Mouse (Mus musculus): ENCODE measurements around the gene Mecom. TPM values are rescaled to one million over a fixed set of nuclear protein-coding genes. Genes with fewer than 3 reads are reported as not detected.
A peak's percentile ranks its signal among the peaks of the same experiment; 100 is the strongest.

Mecom gene
- polyA plus RNA-seq, 1 experiment from 2014 or later, result 7.0 TPM

DNA sequence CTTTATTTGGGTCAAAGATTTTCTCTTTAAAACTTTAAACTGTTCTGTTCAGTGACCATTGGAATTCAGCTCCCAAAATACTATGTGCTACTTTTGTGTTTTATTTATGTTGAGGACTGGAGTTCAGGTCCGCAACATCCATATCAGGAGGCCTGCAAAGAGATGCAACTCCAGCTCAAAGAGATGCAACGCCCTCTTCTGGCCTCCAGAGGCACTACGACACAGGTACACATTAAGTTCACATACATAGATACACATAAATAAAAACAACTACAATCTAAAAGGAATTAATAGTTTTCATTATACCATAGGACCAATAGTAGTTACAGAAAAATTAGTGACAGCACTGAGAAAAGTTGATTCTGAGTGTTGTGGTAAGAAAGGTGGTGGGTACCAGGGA lies 278.6 kb downstream of the Mecom start:
- no peak overlapping the region for H3K9ac ChIP-seq (ENCODE audit: low read depth, low read length)
- no peak overlapping the region for H3K4me2 ChIP-seq (ENCODE audit: low read length)
- no peak for ATAC-seq
- H3K27ac ChIP-seq (ENCODE audit: low read depth, low read length), result no peak overlapping the region
- H3K36me3 ChIP-seq (ENCODE audit: control insufficient read depth, insufficient read depth, low read length), result no peaks in the 10 kb centered on the region
- H3K4me3 ChIP-seq (ENCODE audit: low read length), result no peak overlapping the region
- H3K27me3 ChIP-seq (replicated peaks; ENCODE audit: control insufficient read depth, insufficient read depth, low read length), result no peaks in the 10 kb centered on the region
- no peaks in the 10 kb centered on the region for H3K9me3 ChIP-seq (ENCODE audit: control insufficient read depth, low read length)
- H3K4me1 ChIP-seq (ENCODE audit: control insufficient read depth, insufficient read depth, low read depth, low read length), result no peaks in the 10 kb centered on the region
- 67% methylated on average over 3 of the region's 3 CpGs for WGBS

- WGBS, result 43% methylated on average over 4 of the region's 4 CpGs
- H3K4me2 ChIP-seq (ENCODE audit: low read length), result no peak overlapping the region
- no peak overlapping the region for H3K9ac ChIP-seq (ENCODE audit: low read depth, low read length)
- H3K9me3 ChIP-seq (ENCODE audit: control insufficient read depth, low read length), result no peaks in the 10 kb centered on the region
- no peaks in the 10 kb centered on the region; the same call in 1 of the 2 replicates for H3K4me1 ChIP-seq (ENCODE audit: control insufficient read depth, insufficient read depth, low read depth, low read length)
- no peak overlapping the region for H3K4me3 ChIP-seq (ENCODE audit: low read length)
- H3K27ac ChIP-seq (ENCODE audit: low read depth, low read length), result no peak overlapping the region
- H3K27me3 ChIP-seq (replicated peaks; ENCODE audit: control insufficient read depth, insufficient read depth, low read length), result no peaks in the 10 kb centered on the region
- ATAC-seq, result peak; percentile 54; the same call in 1 of the 2 replicates
- no peaks in the 10 kb centered on the region for H3K36me3 ChIP-seq (ENCODE audit: control insufficient read depth, insufficient read depth, low read length)
These were observed 286.9 kb downstream of the Mecom start for GRCm38 (mm10) chr3:30260945-30261344.

- Histone ChIP-seq H3K36me3 (ENCODE audit: control insufficient read depth, insufficient read depth, low read length) (no peaks in the 10 kb centered on the region), H3K27me3 (replicated peaks; ENCODE audit: control insufficient read depth, insufficient read depth, low read length) (no peaks in the 10 kb centered on the region), H3K4me1 (ENCODE audit: control insufficient read depth, insufficient read depth, low read depth, low read length) (no peaks in the 10 kb centered on the region; the same call in 1 of the 2 replicates), H3K27ac (ENCODE audit: low read depth, low read length) (no peak overlapping the region), H3K4me3 (ENCODE audit: low read length) (no peak overlapping the region), H3K9me3 (ENCODE audit: control insufficient read depth, low read length) (no peaks in the 10 kb centered on the region), H3K4me2 (ENCODE audit: low read length) (no peak overlapping the region), H3K9ac (ENCODE audit: low read depth, low read length) (no peak overlapping the region)
- 82% methylated on average over 10 of the region's 10 CpGs for WGBS
- no peak for ATAC-seq
These were observed 289.4 kb downstream of the Mecom start for GRCm38 (mm10) chr3:30258421-30258820.

- Histone ChIP-seq H3K4me3 (ENCODE audit: low read length) (no peak overlapping the region), H3K27me3 (replicated peaks; ENCODE audit: control insufficient read depth, insufficient read depth, low read length) (no peaks in the 10 kb centered on the region), H3K36me3 (ENCODE audit: control insufficient read depth, insufficient read depth, low read length) (no peaks in the 10 kb centered on the region), H3K4me1 (ENCODE audit: control insufficient read depth, insufficient read depth, low read depth, low read length) (no peaks in the 10 kb centered on the region; the same call in 1 of the 2 replicates), H3K27ac (ENCODE audit: low read depth, low read length) (no peak overlapping the region), H3K4me2 (ENCODE audit: low read length) (no peak overlapping the region), H3K9ac (ENCODE audit: low read depth, low read length) (no peak overlapping the region), H3K9me3 (ENCODE audit: control insufficient read depth, low read length) (no peaks in the 10 kb centered on the region)
- no peak for ATAC-seq
- 67% methylated on average over 5 of the region's 5 CpGs for WGBS
These were observed 290.0 kb downstream of the Mecom start for GRCm38 (mm10) chr3:30257776-30258175.

DNA sequence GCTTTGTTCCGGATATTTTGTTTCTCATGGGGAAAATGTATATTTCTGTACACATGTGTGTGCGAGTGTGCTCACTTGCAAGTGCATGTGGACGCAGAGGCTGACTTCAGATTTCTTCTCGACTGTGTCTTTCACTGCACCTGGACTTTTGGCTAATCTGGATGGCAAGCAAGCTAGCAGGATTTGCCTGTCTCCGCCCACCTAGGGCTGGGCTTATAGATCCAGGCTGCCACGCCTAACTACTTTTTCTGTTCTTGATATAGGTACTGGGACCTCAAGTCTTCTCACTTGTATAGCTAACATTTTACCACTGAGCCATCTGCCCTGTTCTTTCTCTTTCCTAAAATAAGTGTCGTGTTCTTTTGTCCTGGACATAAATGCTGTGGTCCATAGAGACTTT lies 290.9 kb downstream of the Mecom start:
- Histone ChIP-seq H3K9me3 (ENCODE audit: control insufficient read depth, low read length) (no peaks in the 10 kb centered on the region), H3K27ac (ENCODE audit: low read depth, low read length) (no peak overlapping the region), H3K4me1 (ENCODE audit: control insufficient read depth, insufficient read depth, low read depth, low read length) (no peaks in the 10 kb centered on the region; the same call in 1 of the 2 replicates), H3K36me3 (ENCODE audit: control insufficient read depth, insufficient read depth, low read length) (no peaks in the 10 kb centered on the region), H3K27me3 (replicated peaks; ENCODE audit: control insufficient read depth, insufficient read depth, low read length) (no peaks in the 10 kb centered on the region), H3K4me3 (ENCODE audit: low read length) (no peak overlapping the region), H3K9ac (ENCODE audit: low read depth, low read length) (no peak overlapping the region), H3K4me2 (ENCODE audit: low read length) (no peak overlapping the region)
- 89% methylated on average over 7 of the region's 7 CpGs for whole genome bisulfite sequencing
- no peak for ATAC-seq

GRCm38 (mm10) chr3:30255828-30256227 lies 292.0 kb downstream of the Mecom start:
- H3K9me3 ChIP-seq (ENCODE audit: control insufficient read depth, low read length), result no peaks in the 10 kb centered on the region
- no peaks in the 10 kb centered on the region; the same call in 1 of the 2 replicates for H3K4me1 ChIP-seq (ENCODE audit: control insufficient read depth, insufficient read depth, low read depth, low read length)
- no peak overlapping the region for H3K4me2 ChIP-seq (ENCODE audit: low read length)
- no peaks in the 10 kb centered on the region for H3K27me3 ChIP-seq (replicated peaks; ENCODE audit: control insufficient read depth, insufficient read depth, low read length)
- no peak overlapping the region for H3K9ac ChIP-seq (ENCODE audit: low read depth, low read length)
- ATAC-seq, result no peak
- no peak overlapping the region for H3K4me3 ChIP-seq (ENCODE audit: low read length)
- WGBS, result 91% methylated on average over 5 of the region's 5 CpGs
- H3K36me3 ChIP-seq (ENCODE audit: control insufficient read depth, insufficient read depth, low read length), result no peaks in the 10 kb centered on the region
- no peak overlapping the region for H3K27ac ChIP-seq (ENCODE audit: low read depth, low read length)

- H3K9me3 ChIP-seq (ENCODE audit: control insufficient read depth, low read length), result no peaks in the 10 kb centered on the region
- WGBS, result 40% methylated on average over 7 of the region's 7 CpGs
These were observed 293.4 kb downstream of the Mecom start for GRCm38 (mm10) chr3:30254451-30254850.

DNA sequence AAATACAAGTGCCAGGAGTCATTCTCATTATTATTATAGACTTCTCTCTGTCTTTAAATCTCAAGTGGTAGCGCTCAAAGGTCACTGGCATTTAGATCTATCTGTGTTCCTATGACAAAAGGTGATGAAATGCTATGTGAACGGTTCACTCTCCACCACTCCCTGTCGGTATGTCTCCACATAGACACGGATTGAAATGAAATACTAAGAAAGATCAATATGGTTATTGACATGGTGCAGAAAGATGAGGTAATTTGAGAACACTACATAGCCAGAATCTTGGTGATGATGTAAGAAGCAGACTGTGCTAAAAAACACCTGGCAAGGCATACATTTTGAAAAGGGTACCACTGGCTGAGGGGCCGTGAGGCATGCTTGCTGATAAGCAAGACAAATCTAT lies 294.1 kb downstream of the Mecom start:
- Histone ChIP-seq H3K9ac (ENCODE audit: low read depth, low read length) (no peak overlapping the region), H3K27ac (ENCODE audit: low read depth, low read length) (no peak overlapping the region), H3K36me3 (ENCODE audit: control insufficient read depth, insufficient read depth, low read length) (no peaks in the 10 kb centered on the region), H3K4me1 (ENCODE audit: control insufficient read depth, insufficient read depth, low read depth, low read length) (no peaks in the 10 kb centered on the region), H3K9me3 (ENCODE audit: control insufficient read depth, low read length) (no peaks in the 10 kb centered on the region), H3K27me3 (replicated peaks; ENCODE audit: control insufficient read depth, insufficient read depth, low read length) (no peaks in the 10 kb centered on the region), H3K4me2 (ENCODE audit: low read length) (no peak overlapping the region), H3K4me3 (ENCODE audit: low read length) (no peak overlapping the region)
- 83% methylated on average over 5 of the region's 5 CpGs for WGBS
- no peak for ATAC-seq

More at GRCm38 (mm10) chr3:30254451-30254850, 293.4 kb downstream of the Mecom start:
- H3K27me3 ChIP-seq (replicated peaks; ENCODE audit: control insufficient read depth, insufficient read depth, low read length), result no peaks in the 10 kb centered on the region
- ATAC-seq, result no peak
- no peak overlapping the region for H3K4me3 ChIP-seq (ENCODE audit: low read length)
- H3K9ac ChIP-seq (ENCODE audit: low read depth, low read length), result no peak overlapping the region
- no peak overlapping the region for H3K4me2 ChIP-seq (ENCODE audit: low read length)
- H3K4me1 ChIP-seq (ENCODE audit: control insufficient read depth, insufficient read depth, low read depth, low read length), result no peaks in the 10 kb centered on the region
- no peaks in the 10 kb centered on the region for H3K36me3 ChIP-seq (ENCODE audit: control insufficient read depth, insufficient read depth, low read length)
- no peak overlapping the region for H3K27ac ChIP-seq (ENCODE audit: low read depth, low read length)

GRCm38 (mm10) chr3:30248656-30249384 lies 299.0 kb downstream of the Mecom start:
- Histone ChIP-seq H3K27ac (ENCODE audit: low read depth, low read length) (no peak overlapping the region), H3K9me3 (ENCODE audit: control insufficient read depth, low read length) (no peaks in the 10 kb centered on the region), H3K4me1 (ENCODE audit: control insufficient read depth, insufficient read depth, low read depth, low read length) (no peaks in the 10 kb centered on the region), H3K4me3 (ENCODE audit: low read length) (no peak overlapping the region), H3K27me3 (replicated peaks; ENCODE audit: control insufficient read depth, insufficient read depth, low read length) (no peaks in the 10 kb centered on the region), H3K9ac (ENCODE audit: low read depth, low read length) (no peak overlapping the region), H3K36me3 (ENCODE audit: control insufficient read depth, insufficient read depth, low read length) (no peaks in the 10 kb centered on the region), H3K4me2 (ENCODE audit: low read length) (no peak overlapping the region)
- no peak for ATAC-seq
- WGBS, result 90% methylated on average over 4 of the region's 4 CpGs
